Mouse (Mus musculus) spleen, adult 18-20 months (tissue): ENCODE data around the gene Yes1.
"Not testable (repeated sequence)": the region's sequence is repeated elsewhere in the genome, so short reads cannot be mapped to it uniquely, and the experiment has no call there.

Experiments used
- DNase-seq, 2 experiments: peaks; one replicate each; pipeline ENCODE4 v3.0.0; 2022; ENCODE audit warnings: mixed read lengths in 2 of 2

Gene Yes1

DNA sequence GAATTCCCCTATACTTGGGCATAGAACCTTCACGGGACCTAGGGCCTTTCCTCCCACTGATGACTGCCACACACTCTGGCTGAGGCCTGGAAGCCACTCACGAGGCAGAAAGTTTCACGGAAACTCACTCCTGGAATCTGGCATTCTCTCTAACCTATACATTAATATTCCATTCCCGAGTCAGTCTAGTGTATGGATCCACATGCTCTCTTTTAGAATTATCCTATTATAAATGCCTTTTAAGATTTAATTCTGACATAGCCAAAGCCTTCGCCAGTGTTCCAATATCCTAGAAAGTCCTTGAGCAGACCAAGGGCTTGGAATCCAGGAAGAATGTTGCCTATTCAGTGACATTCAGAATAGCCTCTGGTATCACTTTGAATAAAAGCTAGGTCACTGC, 100.5 kb downstream of the Yes1 start:
- DNase-seq = no peak

DNA sequence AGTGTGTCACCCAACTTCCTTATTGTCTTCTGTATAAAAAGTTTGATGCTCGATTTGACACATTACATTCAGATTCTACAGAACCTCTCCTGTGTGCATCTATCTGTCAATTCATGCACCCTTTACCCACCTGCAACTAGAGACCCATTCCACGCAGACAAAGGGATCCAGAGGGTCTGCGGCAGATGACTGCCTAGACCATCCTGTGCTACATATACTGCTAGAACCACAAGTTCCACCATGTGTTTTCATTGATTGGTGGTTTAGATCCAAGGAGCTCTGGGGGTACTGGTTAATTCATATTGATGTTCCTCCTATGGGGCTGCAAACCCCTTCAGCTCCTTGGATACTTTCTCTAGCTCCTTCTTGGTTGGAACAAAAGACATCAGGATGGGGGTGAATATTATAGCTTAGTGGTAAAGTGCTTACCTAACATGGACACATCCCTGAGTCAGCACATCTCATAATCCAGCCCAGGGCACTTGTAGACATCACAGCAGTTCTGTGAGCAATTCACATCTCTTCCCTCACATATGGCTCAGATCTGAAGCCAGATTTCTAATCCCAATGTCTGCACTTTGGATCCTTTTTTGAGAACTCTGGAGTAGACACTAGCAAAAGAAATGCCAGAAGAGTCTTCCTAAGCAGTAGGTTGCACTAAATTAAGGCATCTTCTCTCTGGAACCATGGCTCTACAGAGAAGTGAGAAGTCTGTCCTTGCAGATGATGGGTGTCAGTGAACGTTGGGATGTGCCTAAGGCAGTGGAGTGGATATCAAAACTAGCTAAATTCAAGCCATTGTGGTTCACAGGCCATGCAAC, 101.5 kb downstream of the Yes1 start:
- no peak for DNase-seq

DNA sequence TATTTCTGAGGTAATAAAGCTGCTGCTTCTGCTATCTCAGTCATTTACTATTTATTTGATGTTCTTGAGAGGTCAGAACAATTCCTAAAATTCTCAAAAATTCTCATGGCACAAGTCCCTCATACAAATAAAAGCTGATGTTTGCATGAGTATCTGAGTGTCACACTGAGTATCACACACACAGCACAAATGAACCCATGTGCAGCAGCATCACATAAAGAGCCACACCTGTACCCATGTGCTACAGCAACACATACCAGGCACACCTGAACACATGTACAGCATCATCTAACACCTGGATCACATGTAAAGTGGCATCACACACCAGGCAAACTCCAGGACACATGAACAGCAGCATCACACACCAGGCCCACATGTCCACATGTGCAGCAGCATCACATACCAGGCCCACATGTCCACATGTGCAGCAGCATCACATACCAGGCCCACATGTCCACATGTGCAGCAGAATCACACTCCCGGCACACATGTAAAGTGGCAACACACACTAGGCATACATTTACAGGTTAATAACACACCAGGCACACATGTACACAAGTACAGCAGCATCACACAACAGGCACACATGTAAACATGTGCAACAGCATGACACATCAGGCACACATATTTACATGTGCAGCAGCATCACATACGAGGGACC, 102.2 kb downstream of the Yes1 start:
- DNase-seq = peak in 1 of 2 experiments; percentile 7

DNA sequence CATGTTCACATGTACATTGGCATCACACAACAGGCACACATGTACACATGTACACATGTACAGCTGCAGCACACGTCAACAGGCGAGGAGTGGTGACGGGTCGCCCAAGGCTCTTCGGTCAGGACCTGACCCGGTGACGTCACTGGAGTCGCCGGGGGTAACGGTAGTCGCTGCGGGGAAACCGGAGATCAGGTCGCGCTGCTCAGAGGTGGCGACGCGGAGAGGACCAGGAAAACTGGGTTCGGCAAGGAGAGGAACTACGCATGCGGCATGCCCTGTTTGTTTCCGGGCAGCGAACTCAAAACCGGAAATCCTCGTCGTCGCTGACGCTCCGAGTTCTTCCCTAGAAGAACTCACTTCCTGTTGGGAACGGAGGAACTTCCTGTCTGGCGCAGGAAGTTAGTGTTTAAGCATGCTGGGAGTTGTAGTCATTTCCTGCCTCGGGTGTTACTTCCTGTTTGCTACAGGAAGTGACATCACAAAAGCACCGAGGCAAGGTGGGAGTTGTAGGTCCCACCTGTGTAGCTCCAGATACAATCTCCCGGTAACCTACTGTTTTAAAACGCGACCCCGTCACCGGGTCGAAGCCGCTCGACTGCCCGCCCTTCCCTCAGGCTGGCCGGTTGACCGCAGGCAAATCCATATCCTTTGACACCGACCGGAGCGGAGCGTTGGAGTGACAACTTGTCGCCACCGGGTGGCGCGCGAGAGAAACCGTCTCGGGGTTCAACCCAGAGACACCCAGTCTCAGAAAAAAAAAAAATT, 102.9 kb downstream of the Yes1 start:
- peak; percentile 75 to 84 for DNase-seq

DNA sequence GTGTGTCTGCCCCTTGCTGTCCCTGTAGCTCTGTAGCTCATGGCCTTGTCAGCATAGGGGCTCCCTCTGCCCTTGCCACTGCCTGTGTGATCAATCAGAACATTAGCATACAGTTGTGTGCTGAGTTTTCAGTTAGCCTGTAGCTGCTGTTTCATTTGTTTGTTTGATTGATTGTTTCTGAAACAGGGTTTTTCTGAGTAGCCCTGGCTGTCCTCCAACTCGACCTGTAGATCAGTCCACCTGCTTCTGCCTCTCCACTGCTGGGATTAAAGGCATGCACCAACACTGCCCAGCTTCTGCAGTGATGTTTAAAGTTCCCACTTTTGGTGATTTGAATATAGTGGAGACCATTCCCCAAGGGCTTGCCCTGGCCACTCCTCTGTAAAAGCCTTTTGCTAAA, 106.8 kb downstream of the Yes1 start:
- DNase-seq = no peak

DNA sequence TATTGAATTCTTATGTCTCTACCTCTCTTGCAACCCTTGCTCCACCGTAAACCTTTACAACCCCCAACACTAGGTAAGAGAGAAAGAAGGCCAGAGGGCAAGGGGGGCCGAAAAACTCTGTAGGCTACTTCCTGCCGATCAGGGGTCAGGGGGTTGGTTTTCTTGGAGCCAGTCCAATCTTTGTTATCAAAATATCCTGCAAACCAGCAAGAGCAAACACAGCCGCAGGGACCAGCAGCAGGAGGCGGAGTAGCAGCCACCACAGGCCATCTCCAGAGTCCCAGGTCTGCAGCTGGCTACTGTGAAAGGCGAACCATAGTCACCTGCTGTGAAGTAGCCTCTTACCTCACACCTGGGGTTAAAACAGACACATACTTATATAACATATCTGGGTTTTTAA, 107.9 kb downstream of the Yes1 start:
- DNase-seq = no peak

DNA sequence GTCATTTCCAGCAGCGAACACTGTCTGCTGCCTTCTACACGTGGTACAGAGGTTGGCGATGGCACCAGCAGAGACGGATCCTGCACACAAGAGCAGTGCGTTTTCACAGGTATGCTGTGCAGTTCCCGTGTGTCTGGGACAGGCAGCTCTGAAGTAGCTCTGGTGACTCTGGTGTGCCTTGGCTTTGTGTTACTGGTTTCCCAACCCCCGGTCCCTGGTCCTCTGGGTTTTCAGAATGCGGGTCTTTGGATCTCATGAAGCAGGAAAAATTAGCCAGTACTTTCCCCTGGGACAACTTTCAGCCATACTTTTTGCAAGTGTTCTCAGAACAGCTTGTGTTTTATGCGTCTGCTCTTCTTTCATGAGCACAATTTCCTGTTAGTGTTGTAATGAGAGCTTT, 109.4 kb downstream of the Yes1 start:
- DNase-seq = no peak

DNA sequence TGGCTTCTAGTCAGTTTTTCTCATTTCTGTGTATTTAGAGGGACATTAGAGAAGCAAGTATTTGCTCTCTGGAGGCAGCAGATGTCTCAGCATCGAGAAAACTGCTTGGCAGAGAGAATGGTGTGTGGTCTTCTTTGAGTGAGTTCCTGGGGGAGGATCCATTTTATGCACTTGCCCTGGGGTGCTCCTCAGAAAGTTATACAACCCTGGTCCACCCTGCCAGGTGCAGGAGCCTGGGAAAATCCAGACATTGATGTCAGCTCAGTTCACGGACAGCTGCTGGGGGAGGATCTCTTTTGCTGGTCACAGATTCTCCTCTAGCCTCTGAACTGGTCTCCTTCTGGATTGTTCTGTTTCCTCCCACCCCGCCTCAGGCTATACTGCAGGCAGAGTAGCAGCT, 110.3 kb downstream of the Yes1 start:
- no peak for DNase-seq

DNA sequence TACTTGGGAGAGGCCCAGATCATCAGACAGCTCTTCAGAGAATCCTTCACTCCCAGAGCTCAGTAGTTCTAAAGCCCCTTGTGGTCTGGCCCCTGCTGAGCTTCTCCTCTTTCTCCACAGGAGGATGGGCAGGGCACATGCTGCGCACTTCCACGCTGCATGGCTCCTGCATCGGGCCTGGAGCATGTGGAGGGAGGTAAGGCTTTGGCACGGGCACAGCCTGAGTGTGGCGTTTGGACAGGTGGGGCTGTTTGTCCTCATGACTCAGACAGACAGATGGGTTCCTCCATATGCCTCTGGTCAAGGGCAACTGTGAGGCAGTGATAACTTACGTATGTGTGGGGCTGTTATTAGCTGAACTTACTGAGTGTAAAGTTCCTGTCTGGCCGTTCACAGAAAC, 111.3 kb downstream of the Yes1 start:
- no peak for DNase-seq

DNA sequence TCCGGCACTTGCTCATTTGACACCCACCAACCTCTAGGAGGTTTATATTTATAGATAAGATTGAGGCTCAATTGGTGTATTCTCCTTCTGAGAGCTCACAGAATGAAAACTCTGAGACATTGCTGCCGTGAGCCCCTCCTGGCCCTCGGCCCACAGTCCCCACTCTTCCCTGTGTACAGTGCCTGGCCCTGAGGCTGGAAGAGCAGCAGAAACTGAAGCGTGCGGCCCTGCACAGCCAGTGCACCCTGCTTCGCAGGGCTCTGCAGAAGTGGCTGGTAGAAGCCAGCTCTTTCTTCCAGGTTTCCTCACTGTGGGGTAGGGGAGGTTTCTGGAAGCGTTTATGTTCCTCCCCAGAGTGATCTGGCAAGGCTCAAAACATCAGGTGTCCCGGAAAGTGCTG, 111.7 kb downstream of the Yes1 start:
- not testable (repeated sequence) for DNase-seq

DNA sequence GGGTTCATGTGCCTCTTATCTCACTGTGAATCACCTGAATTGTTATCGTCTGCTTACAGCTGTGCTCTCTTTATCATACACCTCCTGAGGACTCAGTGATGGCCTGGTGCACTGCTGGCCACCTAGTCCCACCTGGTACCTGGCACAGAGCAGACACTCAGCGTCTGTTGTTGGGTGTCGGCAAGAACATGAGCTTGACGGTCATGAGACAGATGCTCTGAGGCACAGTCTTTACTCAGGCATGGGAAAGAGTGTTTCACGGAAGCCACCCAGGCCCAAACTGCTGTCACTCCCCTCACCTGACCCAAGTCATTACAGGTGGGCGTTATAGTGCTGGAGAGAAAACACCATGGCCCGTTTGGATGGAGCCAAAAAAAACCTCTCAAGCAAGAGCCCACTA, 113.0 kb downstream of the Yes1 start:
- no peak for DNase-seq

DNA sequence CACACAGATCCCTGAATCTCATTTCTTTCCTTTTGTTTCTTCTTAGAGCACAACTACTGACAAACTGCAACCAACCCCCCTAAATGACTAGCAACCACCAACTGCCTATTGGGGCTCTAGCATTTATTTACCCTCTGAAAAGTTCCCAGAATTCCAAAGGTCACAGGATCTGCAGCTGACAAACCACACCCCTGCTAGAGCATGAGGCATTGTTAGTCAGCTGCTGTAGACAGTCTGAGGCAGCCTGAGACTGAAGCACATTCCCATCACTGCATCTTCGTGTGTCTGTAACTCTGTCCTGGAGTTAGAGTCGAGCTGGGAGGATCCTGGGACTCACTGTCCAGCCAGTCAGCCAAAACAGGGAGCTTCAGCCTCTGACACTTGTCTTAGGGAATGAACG, 114.4 kb downstream of the Yes1 start:
- DNase-seq = not testable (repeated sequence)

DNA sequence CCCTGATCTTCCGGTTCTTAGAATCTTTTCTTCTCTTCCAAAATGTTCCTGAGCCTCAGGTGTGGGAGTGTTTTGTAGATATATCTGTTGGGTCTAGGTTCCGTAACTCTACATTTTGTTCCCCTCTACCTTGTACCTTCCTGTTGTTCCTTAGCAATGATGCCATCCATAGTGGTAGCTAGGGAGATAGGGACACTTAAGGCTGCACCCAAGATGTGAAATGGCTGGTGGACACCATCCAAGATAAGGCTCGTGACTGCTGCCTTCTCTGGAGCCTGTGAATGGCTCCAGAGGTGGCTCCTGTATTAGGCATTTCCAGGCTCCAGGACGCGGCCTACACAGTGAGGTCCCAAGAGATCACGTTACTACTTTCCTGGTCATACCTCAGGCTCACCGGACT, 117.3 kb downstream of the Yes1 start:
- DNase-seq = no peak

DNA sequence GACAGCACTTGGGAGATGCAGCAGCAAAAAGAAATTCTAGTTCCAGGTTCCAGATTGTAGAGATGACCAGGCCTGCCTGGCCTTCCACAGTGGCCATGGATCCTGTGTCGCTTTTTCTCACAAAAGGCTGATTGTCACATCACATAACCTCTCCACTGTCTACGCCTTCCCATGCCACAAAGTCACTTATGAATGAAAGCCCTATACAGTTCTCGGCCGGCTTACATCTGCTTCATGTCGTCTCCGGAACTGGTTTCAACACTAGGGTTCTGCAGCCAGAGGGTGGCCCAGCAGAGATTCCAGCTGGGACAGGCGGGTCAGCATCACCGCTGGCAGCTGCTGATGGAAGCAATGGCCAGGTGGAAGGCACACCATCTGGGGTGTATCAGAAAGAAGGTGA, 117.9 kb downstream of the Yes1 start:
- no peak for DNase-seq

DNA sequence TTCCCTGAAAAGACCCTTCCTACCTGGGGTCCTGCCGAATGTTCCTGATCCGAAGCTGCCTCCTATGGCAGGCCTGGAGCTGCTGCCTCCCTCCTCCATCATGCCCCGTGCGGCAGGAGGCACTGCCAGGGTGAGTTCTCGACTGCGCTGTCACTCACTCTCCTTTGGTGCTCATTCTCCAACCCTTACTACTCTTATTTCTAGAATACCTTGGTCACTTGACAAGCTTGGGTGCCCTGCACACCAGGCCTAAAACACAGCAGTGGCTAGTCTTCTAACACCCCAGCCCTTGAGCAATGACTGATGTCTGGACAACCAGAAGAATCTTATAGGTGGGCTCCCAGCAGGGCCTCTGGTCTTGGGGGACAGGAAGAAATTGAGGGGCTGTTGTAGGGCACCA, 122.9 kb downstream of the Yes1 start:
- DNase-seq = not testable (repeated sequence)

DNA sequence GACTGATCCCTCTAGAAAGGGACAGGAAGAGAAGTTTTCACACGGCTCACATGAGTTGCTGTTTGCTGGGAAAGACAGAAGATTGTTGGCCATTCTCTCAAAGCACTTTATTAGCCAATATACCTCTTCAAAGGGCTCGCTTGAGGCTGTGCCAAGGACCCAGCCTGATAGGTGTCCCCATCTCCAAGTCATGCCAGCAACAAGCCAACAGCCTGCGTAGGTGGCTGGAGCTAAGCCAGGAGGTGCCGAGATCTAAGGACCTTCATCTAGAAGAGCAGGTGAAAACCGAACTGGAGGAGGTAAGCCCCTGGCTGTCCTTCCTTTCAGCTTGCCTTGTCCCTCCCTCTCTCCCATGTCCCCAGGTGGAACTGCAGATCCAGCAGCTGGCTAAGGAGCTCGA, 124.8 kb downstream of the Yes1 start:
- no peak for DNase-seq
